Mouse (Mus musculus) gastrocnemius, postnatal 14 days (tissue): Measurements from ENCODE around the gene Dffb. TPM values are rescaled to one million over a fixed set of nuclear protein-coding genes. Genes with fewer than 3 reads are reported as not detected.
A peak's percentile ranks its signal among the peaks of the same experiment; 100 is the strongest.

Experiments
- DNase-seq: peaks from one replicate; pipeline ENCODE4 v3.0.0; 2021; ENCODE audit warnings: mixed read lengths
- intact Hi-C: fragments of 180-260 bp; cut with DNase I; formaldehyde crosslinking; loops from one replicate; pipeline ENCODE4 v1.15.1; 2025; ENCODE audit warnings: low total_unique reads
- long read RNA-seq, 2 experiments: library from polyadenylated mRNA; stranded (forward); transcript quantifications; one replicate each; pipeline ENCODE4 v2.0.0; 2021
- total RNA-seq, 2 experiments: library from RNA; stranded (reverse); gene quantifications; 2 replicates each; pipeline ENCODE4 v1.2.3; 2021

Dffb gene
- 1 to 10 TPM; 1.3 to 1.8 TPM for total RNA-seq
- long read RNA-seq, experiment 1 = 0 reads
- long read RNA-seq, experiment 2, partial matches to known transcripts = 0 of 2 reads
- long read RNA-seq, experiment 2, other reads (novel, unspliced or antisense) = 0 of 2 reads

GRCm38 (mm10) chr4:153974431-153975291 lies at the start of gene Dffb, which contains the start of gene Cep104:
Dffb (minus strand) TSS chr4:153975126.
Cep104 (plus strand) TSS chr4:153975194.
- intact Hi-C loops = no loop called here

GRCm38 (mm10) chr4:154023754-154024601 lies 49.1 kb upstream of the Dffb start:
- no peak for DNase-seq
- intact Hi-C loops = no loop called here

More at GRCm38 (mm10) chr4:153974431-153975291, at the start of gene Dffb, which contains the start of gene Cep104:
- peak; percentile 95 for DNase-seq

DNA sequence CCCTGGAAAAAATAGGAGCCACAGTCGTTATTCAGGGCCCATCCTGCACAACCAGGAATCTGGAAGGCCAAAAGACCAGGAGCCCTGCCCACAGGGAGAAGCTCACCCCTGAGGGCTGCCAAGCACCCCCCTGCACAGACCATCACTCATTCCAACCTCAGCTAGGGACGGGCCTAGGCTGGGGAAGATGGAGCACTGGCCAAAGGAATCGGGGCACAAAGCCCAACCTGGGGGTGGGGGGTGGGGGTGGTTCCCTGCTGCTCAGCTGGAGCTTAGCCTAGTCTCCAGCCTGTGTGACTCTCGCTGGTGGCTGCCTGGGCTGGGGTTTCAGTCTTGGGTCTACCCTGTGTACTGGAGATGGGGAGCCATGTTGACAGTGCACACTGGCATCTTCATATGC lies 47.9 kb upstream of the Dffb start:
- no peak for DNase-seq
- intact Hi-C loops = no loop called here

DNA sequence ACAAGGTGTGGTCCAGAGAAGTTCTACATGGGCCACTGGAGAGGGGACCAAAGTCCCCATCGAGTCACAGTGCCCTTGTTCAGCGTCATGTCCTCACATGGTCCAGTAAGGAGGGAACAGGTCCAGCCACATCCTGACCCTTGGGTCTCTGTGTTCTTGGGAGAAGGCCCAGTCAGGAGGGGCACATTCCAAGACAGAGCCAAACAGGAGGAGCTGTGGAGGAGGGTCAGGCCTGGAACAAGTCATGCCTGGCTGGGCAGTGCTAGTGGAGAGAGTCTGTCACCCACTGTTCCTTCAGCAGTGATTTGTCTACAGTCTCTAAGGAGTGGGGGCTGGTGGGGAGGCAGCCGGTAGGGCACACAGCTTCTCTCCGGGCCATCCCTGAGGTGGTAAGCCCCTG lies 47.5 kb upstream of the Dffb start:
- intact Hi-C loops = no loop called here

GRCm38 (mm10) chr4:154021432-154021831 lies 46.5 kb upstream of the Dffb start:
- DNase-seq = no peak
- intact Hi-C loops = no loop called here

More for the DNA sequence above, 47.5 kb upstream of the Dffb start:
- DNase-seq = peak; percentile 42

GRCm38 (mm10) chr4:154019571-154019970 lies 44.6 kb upstream of the Dffb start:
- peak; percentile 45 for DNase-seq
- intact Hi-C loops = no loop called here

DNA sequence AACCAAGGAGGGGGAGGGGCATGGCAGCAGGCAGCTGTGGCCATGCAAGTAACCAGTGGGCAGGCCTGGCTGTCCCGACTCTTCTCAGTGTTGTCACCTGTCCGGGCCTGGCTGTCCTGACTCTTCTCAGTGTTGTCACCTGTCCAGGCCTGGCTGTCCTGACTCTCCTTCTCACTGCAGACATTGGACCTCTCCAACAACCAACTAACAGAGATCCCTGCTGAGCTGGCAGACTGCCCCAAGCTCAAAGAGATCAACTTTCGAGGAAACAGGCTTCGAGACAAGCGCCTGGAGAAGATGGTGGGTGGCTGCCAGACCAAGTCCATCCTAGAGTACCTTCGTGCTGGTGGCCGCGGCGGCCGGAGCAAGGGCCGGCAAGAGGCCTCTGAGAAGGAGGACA lies 40.5 kb upstream of the Dffb start:
- peak; percentile 53 for DNase-seq
- intact Hi-C loops = no loop called here

DNA sequence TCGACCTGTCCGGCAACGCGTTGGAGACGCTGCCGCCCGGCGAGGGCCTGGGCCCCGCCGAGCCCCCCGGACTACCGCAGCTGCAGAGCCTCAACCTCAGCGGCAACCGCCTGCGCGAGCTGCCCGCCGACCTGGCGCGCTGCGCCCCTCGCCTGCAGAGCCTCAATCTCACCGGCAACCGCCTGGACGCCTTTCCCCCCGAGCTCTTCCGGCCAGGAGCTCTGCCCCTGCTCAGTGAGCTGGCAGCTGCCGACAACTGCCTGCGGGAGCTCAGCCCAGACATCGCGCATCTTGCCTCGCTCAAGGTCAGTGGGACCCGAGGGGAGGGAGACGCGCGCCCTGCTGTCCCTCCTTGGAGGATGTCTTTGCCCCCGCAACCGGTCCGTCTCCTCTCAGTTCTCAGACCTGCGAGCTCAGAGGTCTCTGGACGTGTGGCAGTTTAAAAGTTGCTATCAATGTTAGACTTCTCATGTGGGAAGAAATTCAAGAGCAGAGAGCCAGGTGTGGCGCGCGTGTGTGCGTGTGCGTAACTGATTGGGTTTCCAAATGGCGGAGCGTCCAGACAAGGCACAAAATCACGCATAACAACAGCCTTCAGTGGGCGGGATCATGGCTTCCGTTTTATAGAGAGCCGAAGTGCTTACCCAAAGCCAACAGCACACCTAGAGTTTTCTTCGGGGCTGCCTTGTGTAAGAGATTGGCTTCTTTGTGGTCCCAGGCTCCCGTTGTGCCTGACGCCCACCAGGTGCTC lies 37.4 kb upstream of the Dffb start:
- DNase-seq = no peak
- intact Hi-C loops = no loop called here

- intact Hi-C loops = no loop called here
- peak; percentile 82 for DNase-seq
Measured at GRCm38 (mm10) chr4:154011646-154012089, 36.7 kb upstream of the Dffb start, which contains the start of gene Lrrc47. Lrrc47 (plus strand) TSS chr4:154011731.

GRCm38 (mm10) chr4:154010907-154011645 lies 36.1 kb upstream of the Dffb start:
- intact Hi-C loops = no loop called here
- no peak for DNase-seq

DNA sequence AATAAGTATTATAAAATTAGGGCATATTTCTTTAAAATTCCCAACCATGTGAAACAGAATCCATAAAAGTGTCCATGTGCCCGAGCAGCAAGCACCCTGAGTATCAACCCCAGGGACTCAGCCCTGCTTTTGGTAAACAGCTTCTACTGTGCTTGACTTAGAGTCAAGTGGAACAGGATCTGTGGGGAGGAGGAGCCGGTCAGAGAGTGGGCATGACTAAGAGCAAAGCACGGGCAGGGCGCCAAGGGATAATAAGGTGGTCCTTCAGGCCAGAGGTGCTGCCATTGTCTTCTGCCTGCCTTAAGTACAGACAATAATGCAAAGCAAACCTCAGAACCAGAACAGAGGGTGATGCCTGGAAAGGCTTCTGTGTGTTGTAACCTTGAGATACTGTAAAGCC lies 32.8 kb upstream of the Dffb start:
- intact Hi-C loops = no loop called here
- DNase-seq = no peak

DNA sequence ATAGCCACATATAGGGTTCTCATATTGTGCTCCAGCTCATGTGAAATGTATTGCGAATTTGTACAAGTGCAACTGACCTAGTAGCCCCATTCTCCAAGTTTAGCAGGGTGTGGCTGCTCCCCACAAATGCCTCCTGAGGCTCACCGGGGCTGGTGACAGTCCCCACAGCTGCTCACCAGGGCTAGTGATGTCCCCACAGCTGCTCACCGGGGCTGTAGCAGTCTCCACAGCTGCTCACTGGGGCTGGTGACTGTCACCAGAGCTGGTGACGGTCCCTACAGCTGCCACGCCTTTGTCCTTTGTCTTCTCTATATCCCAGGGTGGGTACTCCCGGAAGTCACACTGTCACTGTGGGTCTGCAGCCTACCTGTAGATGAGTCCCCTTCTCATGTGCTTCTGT lies 31.3 kb upstream of the Dffb start:
- DNase-seq = no peak
- intact Hi-C loops = no loop called here

DNA sequence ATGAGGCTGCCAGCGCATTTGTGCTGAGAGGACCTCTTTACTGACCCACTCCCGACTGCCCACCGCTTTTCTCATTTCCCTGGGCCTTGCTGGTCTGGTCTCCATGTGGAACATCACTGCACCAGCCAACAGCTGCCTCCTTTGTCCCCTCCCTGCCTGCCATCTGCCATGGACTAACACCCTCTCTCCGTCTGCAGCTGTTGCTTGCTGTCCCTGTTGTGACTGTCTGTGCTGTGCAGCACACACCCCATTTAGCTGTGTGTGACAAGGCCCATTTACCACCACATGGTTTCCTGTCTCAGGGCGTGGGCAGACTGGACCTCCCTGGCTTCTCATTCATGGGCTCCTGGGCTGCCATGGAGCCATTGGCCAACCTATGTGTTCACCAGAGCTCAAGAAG lies 30.6 kb upstream of the Dffb start:
- intact Hi-C loops = no loop called here
- no peak for DNase-seq

GRCm38 (mm10) chr4:153993505-153993904 lies 18.6 kb upstream of the Dffb start:
- intact Hi-C loops = no loop called here
- no peak for DNase-seq

GRCm38 (mm10) chr4:153992715-153993114 lies 17.8 kb upstream of the Dffb start:
- DNase-seq = no peak
- intact Hi-C loops = no loop called here

DNA sequence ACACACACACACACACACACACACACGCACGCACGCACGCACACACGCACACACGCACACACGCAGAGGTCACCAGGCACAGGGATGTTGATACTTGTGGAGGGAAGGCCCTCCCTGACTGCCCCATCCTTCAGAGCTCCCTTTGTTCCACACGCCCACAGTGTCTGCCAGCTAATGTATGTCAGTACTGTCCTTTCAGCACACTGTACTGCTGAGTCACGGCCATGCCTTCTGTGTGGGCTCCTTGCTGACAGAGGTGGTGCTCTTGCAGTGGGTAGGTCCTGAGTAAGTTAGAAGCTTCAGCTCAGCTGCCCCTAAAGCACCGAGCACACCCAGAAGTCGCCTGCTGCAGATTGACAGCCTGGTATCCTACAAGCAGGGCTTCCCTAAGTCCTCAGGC lies 5.5 kb upstream of the Dffb start:
- no peak for DNase-seq
- intact Hi-C loops = no loop called here

DNA sequence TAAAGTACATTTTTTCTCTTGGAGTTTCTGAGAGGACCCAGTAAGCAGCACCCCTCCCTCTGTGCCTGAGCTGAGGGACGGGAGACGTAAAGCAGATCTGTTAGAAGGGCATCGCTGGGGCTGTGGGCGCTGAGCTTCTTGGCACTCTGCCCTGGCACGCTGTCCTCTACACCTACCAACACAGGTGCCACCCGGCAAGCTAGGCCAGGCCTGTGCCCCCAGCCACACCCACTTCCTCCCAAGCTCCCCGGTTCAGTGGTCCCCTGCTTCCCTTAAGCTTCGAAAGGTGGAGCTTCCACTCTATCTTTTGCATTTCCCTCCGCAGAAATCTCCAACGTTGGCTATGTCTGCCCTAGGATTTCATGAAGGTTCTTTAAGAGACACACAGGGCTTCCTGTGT lies 4.3 kb upstream of the Dffb start:
- intact Hi-C loops = no loop called here
- no peak for DNase-seq

- intact Hi-C loops = no loop called here
- no peak for DNase-seq
Measured at GRCm38 (mm10) chr4:153975768-153976167, 842 bp upstream of the Dffb start.

GRCm38 (mm10) chr4:153975292-153975662 lies 351 bp upstream of the Dffb start:
- intact Hi-C loops = no loop called here
- DNase-seq = no peak
